Mouse (Mus musculus): Measurements from ENCODE around the gene Kcng1. TPM values are rescaled to one million over a fixed set of nuclear protein-coding genes. Genes with fewer than 3 reads are reported as not detected.

Gene Kcng1
- polyA plus RNA-seq, 1 experiment from 2014 or later: 0.85 TPM

DNA sequence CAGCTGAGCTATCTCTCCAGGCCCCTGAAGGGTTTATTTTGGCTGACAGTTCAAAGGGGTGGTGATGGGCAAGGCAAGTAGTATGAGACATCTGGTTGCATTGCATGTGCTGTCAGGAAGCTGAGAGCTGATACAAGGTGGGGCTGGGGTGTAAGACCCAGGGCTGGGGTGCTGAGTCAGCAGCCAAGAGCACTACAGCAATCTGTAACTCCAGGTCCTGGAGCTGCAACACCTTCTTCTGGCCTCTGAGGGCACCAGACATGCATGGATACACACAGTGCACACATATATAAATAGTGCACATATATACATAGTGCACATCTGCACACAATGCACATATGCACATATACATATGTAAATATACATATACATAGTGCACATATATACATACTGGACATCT is 38.7 kb downstream of the Kcng1 start:
- Histone ChIP-seq H3K27ac (no peak overlapping the region), H3K4me3 (replicated peaks) (no peak overlapping the region), H3K4me2 (no peak overlapping the region), H3K9me3 (peaks cover 7% of the 10 kb centered on the region), H3K4me1 (replicated peaks) (no peaks in the 10 kb centered on the region), H3K9ac (replicated peaks) (no peak overlapping the region), H3K36me3 (no peaks in the 10 kb centered on the region), H3K27me3 (0 out of 2 replicates have a peak, but pooled peaks cover 3% of the 10 kb centered on the region)
- ATAC-seq (ENCODE audit: insufficient number of reproducible peaks, insufficient read depth, low FRiP score, low TSS enrichment, low read depth): no peak

DNA sequence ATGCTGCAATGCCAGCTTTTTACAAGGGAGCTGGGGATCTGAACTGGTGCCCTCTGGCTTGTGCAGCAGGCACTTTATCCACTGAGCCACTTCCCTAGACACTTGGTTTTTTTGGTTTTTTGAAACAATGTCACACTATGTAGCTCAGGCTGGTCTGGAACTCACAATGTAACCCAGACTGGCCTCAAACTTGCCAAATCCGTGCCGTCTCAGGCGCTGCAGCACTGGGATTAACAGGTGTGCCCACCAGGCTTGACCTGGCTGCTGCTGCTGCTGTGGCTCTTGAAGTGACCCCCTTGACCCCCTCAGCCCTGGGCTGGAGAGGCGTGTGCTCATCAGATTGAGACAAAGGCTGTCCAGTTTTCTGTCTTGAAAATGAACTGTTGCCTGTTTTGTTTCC is 43.2 kb downstream of the Kcng1 start:
- H3K4me2 ChIP-seq: no peak overlapping the region

GRCm38 (mm10) chr2:168233286-168233685 is 48.2 kb downstream of the Kcng1 start:
- no peak for ATAC-seq (ENCODE audit: insufficient number of reproducible peaks, insufficient read depth, low FRiP score, low TSS enrichment, low read depth)
- H3K36me3 ChIP-seq: peaks cover 23% of the 10 kb centered on the region
- no peak overlapping the region for H3K27ac ChIP-seq
- peaks cover 22% of the 10 kb centered on the region for H3K4me1 ChIP-seq (replicated peaks)
- H3K9ac ChIP-seq (replicated peaks): no peak overlapping the region
- no peaks in the 10 kb centered on the region for H3K27me3 ChIP-seq
- 88% methylated on average over 5 of the region's 5 CpGs for WGBS
- H3K4me2 ChIP-seq: no peak overlapping the region
- H3K4me3 ChIP-seq (replicated peaks): no peak overlapping the region
- H3K9me3 ChIP-seq: no peaks in the 10 kb centered on the region

More for the DNA sequence above, 43.2 kb downstream of the Kcng1 start:
- WGBS: 84% methylated on average over 4 of the region's 4 CpGs
- Histone ChIP-seq H3K27ac (no peak overlapping the region), H3K36me3 (peaks cover 13% of the 10 kb centered on the region), H3K27me3 (0 out of 2 replicates have a peak, but pooled peaks cover 3% of the 10 kb centered on the region), H3K9ac (replicated peaks) (no peak overlapping the region), H3K9me3 (peaks cover 7% of the 10 kb centered on the region), H3K4me1 (replicated peaks) (no peaks in the 10 kb centered on the region), H3K4me3 (replicated peaks) (no peak overlapping the region)
- ATAC-seq (ENCODE audit: insufficient number of reproducible peaks, insufficient read depth, low FRiP score, low TSS enrichment, low read depth): no peak

GRCm38 (mm10) chr2:168231471-168231829 is 50.1 kb downstream of the Kcng1 start:
- WGBS: 61% methylated on average over 33 of the region's 33 CpGs
- no peak for ATAC-seq (ENCODE audit: insufficient number of reproducible peaks, insufficient read depth, low FRiP score, low TSS enrichment, low read depth)

DNA sequence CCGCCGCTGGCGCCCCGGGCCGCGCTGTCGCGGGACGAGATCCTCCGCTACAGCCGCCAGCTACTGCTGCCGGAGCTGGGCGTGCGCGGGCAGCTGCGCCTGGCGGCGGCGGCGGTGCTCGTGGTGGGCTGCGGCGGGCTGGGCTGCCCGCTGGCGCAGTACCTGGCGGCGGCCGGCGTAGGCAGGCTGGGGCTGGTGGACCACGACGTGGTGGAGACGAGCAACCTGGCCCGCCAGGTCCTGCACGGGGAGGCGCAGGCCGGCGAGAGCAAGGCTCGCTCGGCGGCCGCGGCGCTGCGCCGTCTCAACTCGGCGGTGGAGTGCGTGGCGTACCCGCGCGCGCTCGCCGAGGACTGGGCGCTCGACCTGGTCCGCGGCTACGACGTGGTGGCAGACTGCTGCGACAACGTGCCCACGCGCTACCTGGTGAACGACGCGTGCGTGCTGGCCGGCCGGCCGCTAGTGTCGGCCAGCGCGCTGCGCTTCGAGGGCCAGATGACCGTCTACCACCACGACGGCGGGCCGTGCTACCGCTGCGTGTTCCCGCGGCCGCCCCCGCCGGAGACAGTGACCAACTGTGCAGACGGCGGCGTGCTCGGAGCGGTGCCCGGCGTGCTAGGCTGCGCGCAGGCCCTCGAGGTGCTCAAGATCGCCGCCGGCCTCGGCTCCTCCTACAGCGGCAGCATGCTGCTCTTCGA is 50.6 kb downstream of the Kcng1 start:
- Histone ChIP-seq H3K4me1 (replicated peaks) (peaks cover 26% of the 10 kb centered on the region), H3K9ac (replicated peaks) (peak overlapping the region; percentile 90), H3K4me2 (peak overlapping the region; percentile 100), H3K4me3 (replicated peaks) (peak overlapping the region; percentile 100), H3K36me3 (peaks cover 33% of the 10 kb centered on the region), H3K27ac (peak overlapping the region; percentile 87; the same call in 1 of the 2 replicates), H3K9me3 (no peaks in the 10 kb centered on the region), H3K27me3 (no peaks in the 10 kb centered on the region)
- WGBS: 3% methylated on average over 97 of the region's 105 CpGs
- peak; percentile 22; the same call in 1 of the 2 replicates for ATAC-seq (ENCODE audit: insufficient number of reproducible peaks, insufficient read depth, low FRiP score, low TSS enrichment, low read depth)

More at GRCm38 (mm10) chr2:168231471-168231829, 50.1 kb downstream of the Kcng1 start:
- Histone ChIP-seq H3K36me3 (peaks cover 27% of the 10 kb centered on the region), H3K9me3 (no peaks in the 10 kb centered on the region), H3K4me1 (replicated peaks) (peaks cover 26% of the 10 kb centered on the region), H3K4me2 (peak overlapping the region; percentile 100), H3K27ac (no peak overlapping the region), H3K9ac (replicated peaks) (peak overlapping the region; percentile 90), H3K4me3 (replicated peaks) (peak overlapping the region; percentile 100), H3K27me3 (no peaks in the 10 kb centered on the region)

GRCm38 (mm10) chr2:168230026-168230728 is 51.4 kb downstream of the Kcng1 start, which contains the start of the genes Gm20716, Dpm1 and Mocs3:
Gm20716 (minus strand) TSS chr2:168230364.
Dpm1 (minus strand) TSS chr2:168230591.
Mocs3 (plus strand) TSS chr2:168230622.
- Histone ChIP-seq H3K4me1 (replicated peaks) (peaks cover 26% of the 10 kb centered on the region), H3K4me3 (replicated peaks) (peak within 1 kb of the TSS; percentile 100), H3K9me3 (no peaks in the 10 kb centered on the region), H3K4me2 (peak within 1 kb of the TSS; percentile 100), H3K27ac (peak within 1 kb of the TSS; percentile 87), H3K36me3 (peaks cover 40% of the 10 kb centered on the region), H3K27me3 (no peaks in the 10 kb centered on the region), H3K9ac (replicated peaks) (peak within 1 kb of the TSS; percentile 90)
- peak; percentile 75; the same call in 1 of the 2 replicates for ATAC-seq (ENCODE audit: insufficient number of reproducible peaks, insufficient read depth, low FRiP score, low TSS enrichment, low read depth)
- WGBS: under 1% methylated on average over 71 of the region's 73 CpGs

- peaks cover 46% of the 10 kb centered on the region for H3K36me3 ChIP-seq
- WGBS: 18% methylated on average over 41 of the region's 41 CpGs
- H3K9ac ChIP-seq (replicated peaks): peak overlapping the region; percentile 90
- H3K27me3 ChIP-seq: no peaks in the 10 kb centered on the region
- peak overlapping the region; percentile 100 for H3K4me2 ChIP-seq
- H3K9me3 ChIP-seq: no peaks in the 10 kb centered on the region
- ATAC-seq (ENCODE audit: insufficient number of reproducible peaks, insufficient read depth, low FRiP score, low TSS enrichment, low read depth): no peak
- peak overlapping the region; percentile 100 for H3K4me3 ChIP-seq (replicated peaks)
- H3K27ac ChIP-seq: peak overlapping the region; percentile 87
- H3K4me1 ChIP-seq (replicated peaks): peaks cover 26% of the 10 kb centered on the region
Measured at GRCm38 (mm10) chr2:168229116-168230025, 52.2 kb downstream of the Kcng1 start.

DNA sequence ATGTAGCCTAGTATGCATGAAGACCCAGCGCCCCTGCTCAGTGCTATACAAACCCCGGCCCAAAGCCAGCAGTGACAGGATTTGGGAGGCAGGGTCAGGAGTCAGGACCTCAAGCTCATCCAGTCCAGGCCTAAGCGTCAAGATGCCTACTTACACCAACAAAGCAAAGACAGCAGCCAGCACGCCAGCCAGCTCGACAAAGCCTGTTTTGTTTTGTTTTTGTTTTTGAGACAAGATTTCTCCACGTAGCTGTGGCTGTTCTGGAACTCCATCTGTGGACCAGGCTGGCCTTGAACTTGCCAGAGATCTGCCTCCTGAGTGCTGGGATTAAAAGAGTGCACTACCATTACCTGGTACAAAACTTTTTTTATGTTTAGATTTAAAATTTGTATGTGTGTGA is 58.2 kb downstream of the Kcng1 start:
- Histone ChIP-seq H3K36me3 (peaks cover 76% of the 10 kb centered on the region), H3K27ac (no peak overlapping the region), H3K27me3 (no peaks in the 10 kb centered on the region), H3K4me2 (no peak overlapping the region), H3K9ac (replicated peaks) (no peak overlapping the region), H3K4me3 (replicated peaks) (no peak overlapping the region), H3K4me1 (replicated peaks) (peaks cover 4% of the 10 kb centered on the region; the same call in 1 of the 2 replicates), H3K9me3 (no peaks in the 10 kb centered on the region)
- WGBS: 92% methylated on average over 6 of the region's 6 CpGs
- no peak for ATAC-seq (ENCODE audit: insufficient number of reproducible peaks, insufficient read depth, low FRiP score, low TSS enrichment, low read depth)

DNA sequence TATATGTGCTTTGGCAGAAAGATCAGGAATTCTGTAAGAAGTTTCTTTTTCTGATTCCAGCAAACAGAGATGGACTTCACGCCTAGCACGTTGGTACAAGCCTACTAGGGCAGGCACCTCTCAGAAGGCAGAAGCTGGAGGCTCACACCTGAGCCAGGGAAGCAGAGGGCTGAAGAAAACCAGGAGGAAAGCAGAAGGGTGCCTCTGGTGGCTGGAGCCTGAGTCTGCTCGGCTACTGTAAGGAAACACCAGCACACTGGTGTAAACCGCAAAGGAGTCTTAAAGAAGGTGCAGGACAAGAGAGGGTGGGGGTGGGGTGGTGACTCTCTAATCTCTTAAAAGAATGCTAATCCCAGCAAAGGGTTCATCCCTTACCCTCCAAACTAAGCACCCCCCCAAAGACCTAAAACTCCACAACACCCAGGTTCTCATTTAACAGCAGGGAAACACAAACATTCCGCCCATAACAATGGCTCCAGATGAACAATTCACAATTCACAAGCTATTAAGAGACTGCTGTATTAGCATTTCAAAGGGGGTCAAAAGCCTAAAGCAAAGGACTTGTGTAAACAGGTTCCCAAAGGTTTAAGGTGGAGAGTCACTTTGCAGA is 67.6 kb downstream of the Kcng1 start:
- no peaks in the 10 kb centered on the region for H3K27me3 ChIP-seq
- H3K27ac ChIP-seq: no peak overlapping the region
- ATAC-seq (ENCODE audit: insufficient number of reproducible peaks, insufficient read depth, low FRiP score, low TSS enrichment, low read depth): no peak
- H3K4me3 ChIP-seq (replicated peaks): no peak overlapping the region
- no peak overlapping the region for H3K4me2 ChIP-seq
- no peaks in the 10 kb centered on the region for H3K4me1 ChIP-seq (replicated peaks)
- peaks cover 93% of the 10 kb centered on the region for H3K36me3 ChIP-seq
- no peak overlapping the region for H3K9ac ChIP-seq (replicated peaks)
- no peaks in the 10 kb centered on the region for H3K9me3 ChIP-seq
- 42% methylated on average over 5 of the region's 5 CpGs for WGBS
